Mouse (Mus musculus): ENCODE measurements around the gene Ankle1.

DNA sequence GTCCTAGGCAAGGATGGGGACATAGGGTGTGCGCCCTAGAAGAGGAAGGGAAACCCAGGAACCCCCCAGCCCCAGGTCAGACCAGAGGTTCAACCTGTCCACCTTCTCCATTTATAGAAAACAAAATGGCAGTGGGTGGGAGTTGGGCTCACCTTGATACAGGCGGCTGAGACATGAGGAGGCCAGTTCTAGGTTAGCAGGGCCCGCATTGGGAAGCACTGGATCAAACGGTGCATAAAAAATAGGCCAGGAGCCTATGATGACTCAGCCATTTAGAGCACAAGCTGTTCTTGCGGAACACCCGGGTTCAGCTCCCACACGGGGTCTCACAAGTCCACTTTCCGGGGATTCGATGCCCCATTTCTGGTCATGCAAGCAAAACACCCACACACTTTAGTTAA, 859 bp upstream of the Ankle1 start:
- TF ChIP-seq CTCF (IDR thresholded peaks at IDR 0.05; ENCODE audit: extremely low read depth, insufficient read length, insufficient replicate concordance, low read depth, low read length) (no peak), POLR2A (IDR thresholded peaks at IDR 0.05; ENCODE audit: low read depth, low read length) (no peak)
